ENCODE assay signal across 8 mouse cellular contexts in the genomic region with DNA sequence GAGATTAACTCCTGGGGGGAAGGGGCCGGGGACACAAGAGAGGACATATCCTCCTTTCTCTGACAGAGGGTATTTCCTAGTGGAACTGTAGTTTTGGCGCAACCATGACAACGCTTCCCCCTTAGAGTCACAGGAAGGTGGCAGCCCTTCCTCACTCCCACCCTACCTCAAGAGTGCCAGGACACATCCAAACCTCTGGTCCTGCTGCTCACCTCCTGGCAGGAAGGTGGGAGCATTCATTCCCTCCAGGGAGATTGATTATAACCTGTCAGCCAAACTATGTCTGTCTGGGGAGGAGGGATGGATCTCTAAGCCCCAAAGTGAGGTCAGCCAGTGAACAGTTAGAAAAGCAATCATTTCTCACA. TPM values are rescaled to one million over a fixed set of nuclear protein-coding genes. Genes with fewer than 3 reads are reported as not detected.
A peak's percentile ranks its signal among the peaks of the same experiment; 100 is the strongest.
DNase-seq lines count a peak whose midpoint lies in the region; ATAC-seq and TF ChIP-seq lines count a peak whose summit lies in the region.

No protein-coding gene starts in this region.

- no peaks in the 10 kb centered on the region; the same call in 1 of the 2 replicates for H3K79me2 ChIP-seq in liver, adult 2 months (ENCODE audit: control insufficient read depth, insufficient read depth, low read length)

- WGBS in liver, adult 2 months, result 43% methylated on average over 3 of the region's 3 CpGs
- WGBS in liver, embryonic 15.5 days (ENCODE audit: insufficient replicate concordance), result 27% methylated on average over 3 of the region's 3 CpGs
- 59% methylated on average over 3 of the region's 3 CpGs for WGBS in stomach, postnatal 0 days

- no peak for TF ChIP-seq EP300 in stomach, postnatal 0 days (optimal IDR thresholded peaks at IDR 0.05)

- peak; percentile 6 for ATAC-seq in inflammation-experienced regulatory T-cells, adult 6 months
- ATAC-seq in liver, embryonic 15.5 days (ENCODE audit: insufficient read depth), result no peak
- no peak for ATAC-seq in stomach, postnatal 0 days (ENCODE audit: low FRiP score, low TSS enrichment)

- DNase-seq in liver, adult 2 months (ENCODE audit: extremely low read depth, low read depth, low spot score), result no peak
- no peak for DNase-seq in liver
- no peak for DNase-seq in stomach, postnatal 0 days (ENCODE audit: low spot score)
- DNase-seq in testis, postnatal 14 days (ENCODE audit: low spot score), result no peak
- no peak for DNase-seq in layer of hippocampus, adult 9-10 months (ENCODE audit: low spot score)

- peaks cover 5% of the 10 kb centered on the region for H3K4me1 ChIP-seq in liver, adult 2 months (ENCODE audit: control insufficient read depth, insufficient read depth, low read length)
- 0 out of 2 replicates have a peak, but pooled peaks cover 4% of the 10 kb centered on the region for H3K4me1 ChIP-seq in embryonic fibroblast, embryonic 13.5 days (ENCODE audit: control insufficient read depth, insufficient read depth, low read length)
- peaks cover 10% of the 10 kb centered on the region for H3K4me1 ChIP-seq in liver, embryonic 15.5 days (replicated peaks)
- no peaks in the 10 kb centered on the region for H3K4me1 ChIP-seq in stomach, postnatal 0 days (replicated peaks; ENCODE audit: control insufficient read depth, insufficient read depth)

- H3K9me3 ChIP-seq in liver, embryonic 15.5 days (replicated peaks), result no peaks in the 10 kb centered on the region
- no peaks in the 10 kb centered on the region for H3K9me3 ChIP-seq in stomach, postnatal 0 days (ENCODE audit: control insufficient read depth, low read length)

- no peak for TF ChIP-seq CTCF in liver, adult 2 months (IDR thresholded peaks at IDR 0.05; ENCODE audit: low read depth, low read length)
- TF ChIP-seq CTCF in embryonic fibroblast, embryonic 13.5 days (IDR thresholded peaks at IDR 0.05; ENCODE audit: borderline replicate concordance, insufficient read depth, low read length), result no peak
- no peak for TF ChIP-seq CTCF in stomach, postnatal 0 days (IDR thresholded peaks at IDR 0.05; ENCODE audit: low read depth)

- H3K9ac ChIP-seq in liver, adult 2 months (ENCODE audit: low read depth, low read length), result peak overlapping the region; percentile 76
- no peak overlapping the region; the same call in 1 of the 2 replicates for H3K9ac ChIP-seq in liver, embryonic 15.5 days
- peak overlapping the region; percentile 73; the same call in 1 of the 2 replicates for H3K9ac ChIP-seq in stomach, postnatal 0 days (ENCODE audit: low read length)

- H3K36me3 ChIP-seq in liver, adult 2 months (ENCODE audit: control insufficient read depth, insufficient read depth, low read length), result peaks cover 5% of the 10 kb centered on the region; the same call in 1 of the 2 replicates
- H3K36me3 ChIP-seq in liver, embryonic 15.5 days (replicated peaks), result no peaks in the 10 kb centered on the region
- no peaks in the 10 kb centered on the region for H3K36me3 ChIP-seq in stomach, postnatal 0 days (ENCODE audit: control insufficient read depth, insufficient read depth, low read length)

- no peaks in the 10 kb centered on the region for H3K27me3 ChIP-seq in liver, adult 2 months (ENCODE audit: control insufficient read depth, insufficient read depth, low read length)
- H3K27me3 ChIP-seq in liver, embryonic 15.5 days, result peaks cover 62% of the 10 kb centered on the region
- no peaks in the 10 kb centered on the region for H3K27me3 ChIP-seq in stomach, postnatal 0 days (ENCODE audit: control insufficient read depth, insufficient read depth, low read length)

- H3K27ac ChIP-seq in liver, adult 2 months (replicated peaks; ENCODE audit: insufficient read depth, low read depth, low read length), result peak overlapping the region; percentile 92
- peak overlapping the region; percentile 96; the same call in 1 of the 2 replicates for H3K27ac ChIP-seq in embryonic fibroblast, embryonic 13.5 days (ENCODE audit: insufficient read depth, low read length)
- H3K27ac ChIP-seq in liver, embryonic 15.5 days (replicated peaks), result peak overlapping the region; percentile 89
- peak overlapping the region; percentile 99 for H3K27ac ChIP-seq in stomach, postnatal 0 days (replicated peaks)

- no peak for TF ChIP-seq POLR2A in liver, adult 2 months (IDR thresholded peaks at IDR 0.05; ENCODE audit: extremely low read depth, insufficient read depth, low read length)
- TF ChIP-seq POLR2A in embryonic fibroblast, embryonic 13.5 days (IDR thresholded peaks at IDR 0.05; ENCODE audit: low read depth, low read length), result no peak

- H3K4me2 ChIP-seq in liver, embryonic 15.5 days, result peak overlapping the region; percentile 65
- H3K4me2 ChIP-seq in stomach, postnatal 0 days (replicated peaks; ENCODE audit: low read depth), result peak overlapping the region; percentile 82

- peak overlapping the region; percentile 57 for H3K4me3 ChIP-seq in liver, adult 2 months (ENCODE audit: insufficient read depth, low read depth, low read length)
- H3K4me3 ChIP-seq in embryonic fibroblast, embryonic 13.5 days (ENCODE audit: insufficient read depth, low read length), result peak overlapping the region; percentile 44; the same call in 1 of the 2 replicates
- peak overlapping the region; percentile 4; the same call in 1 of the 2 replicates for H3K4me3 ChIP-seq in liver, embryonic 15.5 days (replicated peaks)
- peak overlapping the region; percentile 72; the same call in 1 of the 2 replicates for H3K4me3 ChIP-seq in stomach, postnatal 0 days (ENCODE audit: low read depth, low read length)

RNA-seq across cellular contexts. Expression of a gene that starts 2.4 kb away (rescaled TPM):
- 33.0 and 35.0 TPM in 2 replicates for total RNA-seq in liver, adult 2 months (2014; rRNA removed)
- polyA plus RNA-seq in liver, adult 2 months (2012; rRNA removed), result 16.4 and 17.4 TPM in 2 replicates
- polyA plus RNA-seq in embryonic fibroblast, embryonic 13.5 days (2011; ENCODE audit: insufficient read length, low read depth, missing spikeins), result 57.1 and 61.3 TPM in 2 replicates
- polyA plus RNA-seq in inflammation-experienced regulatory T-cells, adult 6 months (2017; shearing (Covaris generic)), result 100 to 1,000 TPM in 2 of 3 experiments, 10 to 100 TPM in 1; 98.8 to 258 (median 129) TPM
- 13.2 and 14.0 TPM in 2 replicates for polyA plus RNA-seq in liver, embryonic 15.5 days (2015; fragmentation: Nextera tagmentation; extraction: Ambion mirVana)
- polyA plus RNA-seq in stomach, postnatal 0 days (2015; fragmentation: Nextera tagmentation; extraction: Ambion mirVana), result 24.8 and 28.7 TPM in 2 replicates

Comparison
In these comparisons a context has a peak if more than half of its experiments do, and no peak if none do; other contexts are left out.
1. H3K4me3 ChIP-seq: peak in every context shown above with its lines; median percentile 72 in stomach, postnatal 0 days; 57 in liver, adult 2 months; 44 in embryonic fibroblast, embryonic 13.5 days; 4 in liver, embryonic 15.5 days.